Mouse (Mus musculus) forebrain, embryonic 14.5 days (tissue): ENCODE data around the gene Olfr571. TPM values are rescaled to one million over a fixed set of nuclear protein-coding genes. Genes with fewer than 3 reads are reported as not detected.

Source experiments
- ATAC-seq: fragments of 200-750 bp; cut with Nextera tagmentation; 2 replicates; pipeline ENCODE4 v1.8.0; 2017; ENCODE audit warnings: mild to moderate bottlenecking, moderate library complexity
- DNase-seq: peaks from one replicate; pipeline ENCODE4 v3.0.0-alpha.2; 2015; ENCODE audit warnings: low spot score
- H3K27ac ChIP-seq: fragments of 300-500 bp; sonication (generic); 2 replicates; pipeline ENCODE4 v1.5.1; 2014; ENCODE audit warnings: low read depth, mild to moderate bottlenecking, control low read depth, low read length, moderate library complexity
- H3K27me3 ChIP-seq: fragments of 300-500 bp; sonication (generic); replicated peaks from 2 replicates; pipeline ENCODE4 v1.6.1; 2014; ENCODE audit warnings: low read length, control low read depth, mixed read lengths; ENCODE audit not compliant: control insufficient read depth, insufficient read depth
- H3K36me3 ChIP-seq: fragments of 300-500 bp; sonication (generic); 2 replicates; pipeline ENCODE4 v1.6.1; 2014; ENCODE audit warnings: low read length, control low read depth; ENCODE audit not compliant: control insufficient read depth, insufficient read depth
- H3K4me1 ChIP-seq: fragments of 300-500 bp; sonication (generic); 2 replicates; pipeline ENCODE4 v1.6.1; 2014; ENCODE audit warnings: antibody characterized with exemption, low read length, control low read depth; ENCODE audit not compliant: control insufficient read depth, insufficient read depth
- H3K4me2 ChIP-seq: fragments of 300-500 bp; sonication (generic); 2 replicates; pipeline ENCODE4 v1.6.1; 2014; ENCODE audit warnings: mild to moderate bottlenecking, control low read depth, low read length
- H3K4me3 ChIP-seq: fragments of 300-500 bp; sonication (generic); 2 replicates; pipeline ENCODE4 v1.5.1; 2014; ENCODE audit warnings: low read depth, low read length, control low read depth
- H3K9ac ChIP-seq: fragments of 300-500 bp; sonication (generic); 2 replicates; pipeline ENCODE4 v1.6.1; 2014; ENCODE audit warnings: mild to moderate bottlenecking, low read length, control low read depth, moderate library complexity
- H3K9me3 ChIP-seq: fragments of 300-500 bp; sonication (generic); replicated peaks from 2 replicates; pipeline ENCODE4 v1.6.1; 2016; ENCODE audit warnings: low read length, control low read depth, mixed read lengths; ENCODE audit not compliant: control insufficient read depth
- WGBS: fragments of 180-500 bp; shearing (Covaris S2); extraction: QIAGEN DNeasy Blood & Tissue Kit; methylation state at CpG from one replicate; pipeline ENCODE4 v1.1.7; 2014; 5-methylcytosine and 5-hydroxymethylcytosine counted together
- polyA plus RNA-seq: library from polyadenylated mRNA; unstranded; fragments of >200 nt; fragmentation: Nextera tagmentation; extraction: Ambion mirVana; gene quantifications from 2 replicates; pipeline ENCODE4 v1.2.1, GENCODE M21; 2014

The Olfr571 gene
- not detected in 2 replicates for polyA plus RNA-seq

DNA sequence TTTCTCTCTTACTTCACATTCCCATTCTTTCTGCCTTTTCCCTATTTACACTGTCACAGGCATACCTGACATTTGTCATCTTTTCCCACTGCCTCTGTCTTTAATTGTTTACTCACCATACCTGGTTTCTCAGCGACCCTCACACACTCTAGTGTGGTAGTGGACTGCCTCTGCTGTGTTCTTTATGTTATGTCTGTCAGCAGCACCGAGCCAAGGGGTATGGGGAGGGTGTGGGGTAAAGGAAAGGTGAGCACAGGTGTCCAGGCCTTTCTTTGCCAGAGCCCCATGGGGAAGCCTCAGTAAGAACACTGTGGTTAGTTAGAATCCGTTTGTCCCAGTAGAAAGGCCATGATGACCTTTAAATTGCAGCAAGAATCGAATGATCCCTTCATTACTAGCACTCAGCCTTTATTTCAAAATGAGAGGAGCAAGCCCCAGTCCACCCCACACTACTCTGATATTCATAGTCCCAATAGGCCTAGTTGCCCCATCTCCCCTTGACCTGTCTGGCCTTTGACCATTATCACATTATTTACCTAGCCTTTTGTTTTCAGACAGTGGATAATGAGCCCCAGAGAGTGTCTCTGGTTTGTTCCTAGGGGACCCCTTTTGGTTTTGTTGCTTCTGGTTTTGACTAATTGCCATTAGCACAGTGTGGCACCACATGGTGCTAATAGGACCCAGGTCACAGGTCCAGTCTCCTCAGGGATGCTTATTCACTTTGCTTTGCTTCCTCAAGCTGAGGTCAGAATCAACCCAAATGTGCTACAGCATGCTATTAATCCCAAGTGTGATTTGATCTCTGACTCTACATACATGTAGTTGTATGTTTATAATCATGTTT, at the start of gene Olfr571:
TSS of gene Olfr571 (minus strand) at position 505 of the 844 bp plus-strand sequence.
- H3K27me3 ChIP-seq: no peaks in the 10 kb centered on the region
- no peaks in the 10 kb centered on the region for H3K36me3 ChIP-seq
- H3K4me3 ChIP-seq: no peak within 1 kb of the TSS
- H3K27ac ChIP-seq: no peak within 1 kb of the TSS
- no peak within 1 kb of the TSS for H3K9ac ChIP-seq
- 62% methylated on average over 4 of the region's 4 CpGs for WGBS
- DNase-seq (no peak), ATAC-seq (no peak)
- no peak within 1 kb of the TSS for H3K4me2 ChIP-seq
- no peaks in the 10 kb centered on the region for H3K9me3 ChIP-seq
- no peaks in the 10 kb centered on the region for H3K4me1 ChIP-seq

DNA sequence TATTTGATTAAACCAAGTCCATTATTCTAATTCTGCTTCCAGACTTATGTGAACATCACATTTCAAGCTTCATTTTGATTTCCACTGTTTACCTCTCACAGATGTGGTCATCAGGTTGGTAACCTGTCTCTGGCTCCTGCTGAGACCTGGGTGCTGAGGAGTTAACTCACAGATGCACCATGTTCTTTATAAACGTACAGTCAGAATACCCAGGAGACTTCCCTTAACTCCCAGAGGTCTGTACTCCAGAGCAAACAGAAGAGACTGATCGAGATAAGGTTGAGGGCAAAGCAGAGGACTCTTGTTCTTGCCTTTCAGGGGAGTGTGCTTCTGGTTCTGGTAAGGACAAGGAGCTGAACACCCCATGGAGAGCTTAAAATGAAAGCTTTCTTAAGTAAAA, 45.0 kb upstream of the Olfr571 start, which contains the start of gene Olfr576:
TSS of gene Olfr576 (plus strand) at position 301 of the 400 bp plus-strand sequence.
- WGBS: 66% methylated on average over 2 of the region's 2 CpGs
- Histone ChIP-seq H3K4me3 (no peak within 1 kb of the TSS), H3K27ac (no peak within 1 kb of the TSS), H3K4me1 (no peaks in the 10 kb centered on the region), H3K9ac (no peak within 1 kb of the TSS), H3K4me2 (no peak within 1 kb of the TSS), H3K36me3 (no peaks in the 10 kb centered on the region), H3K27me3 (no peaks in the 10 kb centered on the region), H3K9me3 (no peaks in the 10 kb centered on the region)
- ATAC-seq: no peak
- DNase-seq: no peak

DNA sequence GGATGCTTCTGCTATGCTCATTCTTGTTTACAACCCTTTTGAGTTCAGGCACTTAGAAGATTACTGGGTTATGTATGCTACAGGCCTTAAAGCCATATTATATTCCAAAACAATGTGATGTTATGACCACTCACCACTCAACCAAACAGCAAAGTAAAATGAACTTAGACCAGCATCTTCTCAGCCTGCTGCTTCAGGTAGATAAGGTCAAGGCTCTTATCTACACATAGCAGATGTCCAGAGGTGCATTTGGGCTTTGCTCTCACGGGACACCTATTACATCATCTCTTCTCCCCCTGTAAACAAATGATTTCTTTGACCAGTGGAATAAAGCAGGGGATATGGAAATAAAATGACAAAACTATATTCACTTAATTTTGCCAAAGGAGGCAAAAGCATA, 41.3 kb upstream of the Olfr571 start, which contains the start of gene Olfr575:
TSS of gene Olfr575 (minus strand) at position 183 of the 400 bp plus-strand sequence.
- ATAC-seq (no peak), DNase-seq (no peak)
- Histone ChIP-seq H3K27me3 (no peaks in the 10 kb centered on the region), H3K4me1 (no peaks in the 10 kb centered on the region), H3K4me2 (no peak within 1 kb of the TSS), H3K9ac (no peak within 1 kb of the TSS), H3K9me3 (no peaks in the 10 kb centered on the region), H3K36me3 (no peaks in the 10 kb centered on the region), H3K4me3 (no peak within 1 kb of the TSS), H3K27ac (no peak within 1 kb of the TSS)
- 70% methylated on average over 1 of the region's 1 CpGs for WGBS

DNA sequence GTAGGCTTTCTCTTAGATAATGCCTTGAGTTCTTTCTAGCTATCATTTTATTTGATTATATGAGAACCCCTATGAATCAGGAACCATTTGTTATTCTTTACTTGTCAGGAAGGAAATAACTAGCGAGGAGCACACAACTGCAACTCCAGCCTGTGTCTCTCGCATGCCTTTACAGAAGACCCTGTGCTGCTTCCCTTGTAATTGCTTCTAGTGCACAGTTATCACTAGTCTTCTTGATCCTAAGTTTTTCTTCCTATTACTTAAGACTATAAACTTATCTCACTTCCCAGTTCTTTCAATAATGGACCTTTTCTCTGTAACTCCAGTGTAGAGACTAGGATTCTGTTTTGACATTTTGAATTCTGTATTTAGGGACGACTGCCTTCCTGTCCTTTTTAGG, 40.8 kb upstream of the Olfr571 start:
- Histone ChIP-seq H3K4me1 (no peaks in the 10 kb centered on the region), H3K9me3 (no peaks in the 10 kb centered on the region), H3K9ac (no peak overlapping the region), H3K27me3 (no peaks in the 10 kb centered on the region), H3K36me3 (no peaks in the 10 kb centered on the region), H3K4me3 (no peak overlapping the region), H3K4me2 (no peak overlapping the region), H3K27ac (no peak overlapping the region)
- ATAC-seq: no peak
- 85% methylated on average over 3 of the region's 3 CpGs for WGBS
- DNase-seq: no peak

DNA sequence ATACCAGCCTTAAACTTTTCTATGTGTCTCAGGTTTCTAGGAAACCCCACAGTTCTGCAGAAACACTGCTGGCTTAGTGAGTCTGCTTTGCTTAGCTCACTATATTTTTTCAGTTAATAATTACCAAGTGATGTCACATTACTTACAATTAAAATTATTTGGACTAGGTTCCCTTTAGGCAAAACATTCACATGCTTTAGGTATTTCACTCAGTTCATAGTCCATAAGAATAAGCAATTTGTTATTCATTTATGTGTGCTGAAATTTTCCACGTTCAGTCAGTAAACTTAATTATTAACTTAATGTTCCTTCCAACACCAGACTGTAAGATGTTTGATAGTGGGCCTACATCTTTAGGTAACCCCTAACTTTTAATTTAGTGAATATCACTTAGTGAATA, 33.4 kb upstream of the Olfr571 start:
- Histone ChIP-seq H3K4me2 (no peak overlapping the region), H3K27ac (no peak overlapping the region), H3K27me3 (no peaks in the 10 kb centered on the region), H3K9me3 (no peaks in the 10 kb centered on the region), H3K36me3 (no peaks in the 10 kb centered on the region), H3K9ac (no peak overlapping the region), H3K4me3 (no peak overlapping the region), H3K4me1 (no peaks in the 10 kb centered on the region)
- 72% methylated on average over 1 of the region's 1 CpGs for WGBS
- ATAC-seq (no peak), DNase-seq (no peak)

DNA sequence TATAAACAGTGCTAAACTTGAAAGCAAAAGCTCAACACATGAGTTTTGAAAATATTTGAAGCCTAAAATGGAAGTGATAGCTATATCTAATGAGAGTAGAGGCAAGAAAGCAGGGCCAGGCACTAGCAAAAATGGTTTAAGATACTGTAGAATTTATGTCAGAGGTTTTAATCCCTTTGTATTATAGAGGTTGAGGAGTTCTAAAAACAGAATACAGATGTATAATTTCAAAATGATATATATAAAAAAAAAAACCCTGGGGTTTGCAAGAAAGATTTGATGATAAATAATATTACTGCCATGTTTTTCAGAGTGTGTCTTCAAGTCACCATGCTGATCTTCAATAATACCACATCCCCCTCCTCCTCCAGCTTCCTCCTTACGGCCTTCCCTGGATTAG, 30.8 kb upstream of the Olfr571 start, which contains the start of gene Olfr574:
TSS of gene Olfr574 (plus strand) at position 301 of the 400 bp plus-strand sequence.
- Histone ChIP-seq H3K27me3 (no peaks in the 10 kb centered on the region), H3K9me3 (no peaks in the 10 kb centered on the region), H3K36me3 (no peaks in the 10 kb centered on the region), H3K4me2 (no peak within 1 kb of the TSS), H3K9ac (no peak within 1 kb of the TSS), H3K4me1 (no peaks in the 10 kb centered on the region), H3K27ac (no peak within 1 kb of the TSS), H3K4me3 (no peak within 1 kb of the TSS)
- ATAC-seq (no peak), DNase-seq (no peak)
- 100% methylated on average over 1 of the region's 1 CpGs for WGBS

DNA sequence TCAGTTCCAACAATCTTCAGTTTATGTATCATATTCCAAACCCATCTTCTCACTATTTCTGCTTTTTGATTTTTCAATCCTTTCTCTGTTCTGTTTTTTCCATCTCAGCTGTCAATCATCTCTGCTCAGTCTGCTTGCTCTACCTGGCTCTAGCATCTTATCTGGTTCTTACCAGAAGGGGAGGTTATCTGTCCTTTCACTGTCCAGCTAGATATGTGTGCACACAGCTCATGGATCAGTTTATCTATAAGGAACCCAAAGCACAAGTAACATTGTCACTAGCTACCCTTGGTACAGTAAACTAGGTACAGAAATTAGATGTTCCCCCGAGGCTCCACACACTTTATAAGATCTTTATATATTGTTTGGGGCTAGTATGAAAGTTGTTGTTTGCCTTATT, 26.1 kb upstream of the Olfr571 start:
- ATAC-seq (no peak), DNase-seq (no peak)
- no peak overlapping the region for H3K4me2 ChIP-seq
- H3K36me3 ChIP-seq: no peaks in the 10 kb centered on the region
- WGBS: 79% methylated on average over 1 of the region's 1 CpGs
- H3K4me1 ChIP-seq: no peaks in the 10 kb centered on the region
- H3K4me3 ChIP-seq: no peak overlapping the region
- no peak overlapping the region for H3K9ac ChIP-seq
- H3K9me3 ChIP-seq: no peaks in the 10 kb centered on the region
- no peak overlapping the region for H3K27ac ChIP-seq
- no peaks in the 10 kb centered on the region for H3K27me3 ChIP-seq

DNA sequence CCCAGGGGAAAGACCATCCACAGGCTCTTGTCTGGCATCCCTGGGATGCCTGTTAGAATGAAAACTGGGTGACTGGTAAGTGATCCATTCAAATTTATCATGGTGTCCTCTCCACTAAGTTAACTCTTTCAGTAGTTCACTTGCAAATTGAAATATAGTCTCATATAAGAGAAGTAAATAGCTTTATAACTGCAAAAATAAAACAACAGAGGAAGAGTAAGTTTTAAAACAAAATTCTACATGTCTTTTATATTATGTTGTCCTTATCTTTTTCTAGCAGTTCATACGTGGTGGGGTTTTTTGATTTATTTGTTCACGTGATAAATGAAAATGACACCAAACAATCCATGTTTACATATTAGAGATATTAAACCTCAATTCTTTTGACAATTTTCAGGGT, 25.1 kb upstream of the Olfr571 start, which contains the start of gene Olfr573-ps1:
TSS of gene Olfr573-ps1 (minus strand) at position 101 of the 400 bp plus-strand sequence.
- H3K4me1 ChIP-seq: no peaks in the 10 kb centered on the region
- H3K4me3 ChIP-seq: no peak within 1 kb of the TSS
- H3K9me3 ChIP-seq: no peaks in the 10 kb centered on the region
- H3K27ac ChIP-seq: no peak within 1 kb of the TSS
- H3K27me3 ChIP-seq: no peaks in the 10 kb centered on the region
- H3K36me3 ChIP-seq: no peaks in the 10 kb centered on the region
- ATAC-seq (no peak), DNase-seq (no peak)
- H3K9ac ChIP-seq: no peak within 1 kb of the TSS
- WGBS: 87% methylated on average over 2 of the region's 2 CpGs
- H3K4me2 ChIP-seq: no peak within 1 kb of the TSS

DNA sequence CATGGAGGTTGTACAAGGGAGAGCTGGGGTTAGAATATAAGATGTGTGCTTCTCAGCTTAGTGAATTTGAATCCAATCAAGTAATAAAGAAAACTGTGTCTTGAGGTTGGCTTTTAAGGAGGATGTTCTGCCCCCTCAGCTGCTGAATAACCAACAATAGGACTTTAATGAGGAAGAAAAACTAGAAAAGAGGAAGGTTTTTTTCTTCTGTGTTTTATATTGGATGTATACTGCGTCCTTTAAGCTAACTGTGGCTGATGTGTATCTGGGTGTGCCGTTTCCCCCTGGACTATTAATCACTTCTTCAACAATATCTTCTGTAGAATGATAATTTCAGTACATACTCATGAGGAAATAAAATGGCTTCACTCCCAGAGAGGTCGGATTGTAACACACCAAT, 9.8 kb upstream of the Olfr571 start:
- H3K4me2 ChIP-seq: no peak overlapping the region
- 72% methylated on average over 3 of the region's 3 CpGs for WGBS
- H3K9ac ChIP-seq: no peak overlapping the region
- no peaks in the 10 kb centered on the region for H3K27me3 ChIP-seq
- H3K4me1 ChIP-seq: no peaks in the 10 kb centered on the region
- H3K9me3 ChIP-seq: no peaks in the 10 kb centered on the region
- no peak overlapping the region for H3K27ac ChIP-seq
- H3K4me3 ChIP-seq: no peak overlapping the region
- DNase-seq: no peak
- H3K36me3 ChIP-seq: no peaks in the 10 kb centered on the region
- no peak for ATAC-seq
